Mouse (Mus musculus) thymus, adult 2 months (tissue): ENCODE results near the gene Naglu. TPM values are rescaled to one million over a fixed set of nuclear protein-coding genes. Genes with fewer than 3 reads are reported as not detected.

Source experiments
- DNase-seq: peaks from one replicate; pipeline ENCODE4 v3.0.0; 2021
- H3K27ac ChIP-seq: fragments of 200-500 bp; 2 replicates; pipeline ENCODE4 v1.5.1; 2012; ENCODE audit warnings: low read length, control low read depth; ENCODE audit not compliant: control insufficient read depth, insufficient read depth
- H3K27me3 ChIP-seq: fragments of 200-500 bp; 2 replicates; pipeline ENCODE4 v1.6.1; 2012; ENCODE audit warnings: mild to moderate bottlenecking, low read length, moderate library complexity, mixed read lengths; ENCODE audit not compliant: control insufficient read depth, insufficient read depth
- H3K36me3 ChIP-seq: fragments of 200-500 bp; 2 replicates; pipeline ENCODE4 v1.6.1; 2012; ENCODE audit warnings: mild to moderate bottlenecking, low read length, moderate library complexity; ENCODE audit not compliant: control insufficient read depth, insufficient read depth
- H3K4me1 ChIP-seq: fragments of 200-500 bp; replicated peaks from 2 replicates; pipeline ENCODE4 v1.6.1; 2012; ENCODE audit warnings: low read length; ENCODE audit not compliant: control insufficient read depth, insufficient read depth
- H3K4me3 ChIP-seq: fragments of 200-500 bp; 2 replicates; pipeline ENCODE4 v1.5.1; 2012; ENCODE audit warnings: mild to moderate bottlenecking, low read length, control low read depth, moderate library complexity; ENCODE audit not compliant: control insufficient read depth, insufficient read depth
- CTCF ChIP-seq: fragments of 200-500 bp; IDR thresholded peaks from 2 replicates; pipeline ENCODE4 v1.5.1; 2012; ENCODE audit warnings: mild to moderate bottlenecking, control low read depth, low read length, moderate library complexity, borderline replicate concordance; ENCODE audit not compliant: control insufficient read depth, poor library complexity, insufficient read depth; ENCODE audit errors: extremely low read depth
- POLR2A ChIP-seq: fragments of 200-500 bp; IDR thresholded peaks from 2 replicates; pipeline ENCODE4 v1.6.1; 2012; ENCODE audit warnings: mild to moderate bottlenecking, low read length, control low read depth, moderate library complexity; ENCODE audit not compliant: control insufficient read depth, poor library complexity, insufficient read depth; ENCODE audit errors: extremely low read depth
- WGBS: fragments of 180-500 bp; shearing (Covaris S2); methylation state at CpG from one replicate; pipeline ENCODE4 v1.1.7; 2018; 5-methylcytosine and 5-hydroxymethylcytosine counted together
- polyA plus RNA-seq: library from polyadenylated mRNA; depleted of rRNA; stranded (reverse); fragments of >200 nt; gene quantifications from 2 replicates; pipeline ENCODE4 v1.2.3, GENCODE M21; 2012; rRNA removed

The Naglu gene
- 24.3 and 25.2 TPM in 2 replicates for polyA plus RNA-seq

- TF ChIP-seq POLR2A (peak; percentile 66), CTCF (peak; percentile 45; the same call in 1 of the 2 replicates)
- DNase-seq = peak; percentile 96
- H3K4me1 ChIP-seq = peaks cover 21% of the 10 kb centered on the region
- 5% methylated on average over 35 of the region's 35 CpGs for WGBS
- H3K27ac ChIP-seq = no peak within 1 kb of the TSS
- H3K36me3 ChIP-seq = no peaks in the 10 kb centered on the region
- no peaks in the 10 kb centered on the region for H3K27me3 ChIP-seq
- peak within 1 kb of the TSS; percentile 68 for H3K4me3 ChIP-seq
These were observed at the start of gene Naglu for GRCm38 (mm10) chr11:101069391-101070188. Gene Naglu, plus strand, starts transcription at chr11:101070012.

- TF ChIP-seq CTCF (no peak), POLR2A (no peak)
- Histone ChIP-seq H3K36me3 (no peaks in the 10 kb centered on the region), H3K27ac (no peak overlapping the region), H3K4me1 (no peaks in the 10 kb centered on the region), H3K27me3 (no peaks in the 10 kb centered on the region), H3K4me3 (no peak overlapping the region)
- 94% methylated on average over 12 of the region's 12 CpGs for whole genome bisulfite sequencing
- no peak for DNase-seq
These were observed 46.4 kb upstream of the Naglu start for GRCm38 (mm10) chr11:101023371-101023770.

- H3K4me3 ChIP-seq = no peak overlapping the region
These were observed 45.8 kb upstream of the Naglu start for GRCm38 (mm10) chr11:101024001-101024400.

GRCm38 (mm10) chr11:101027121-101027520 lies 42.7 kb upstream of the Naglu start:
- no peaks in the 10 kb centered on the region for H3K36me3 ChIP-seq
- DNase-seq = no peak
- no peaks in the 10 kb centered on the region for H3K4me1 ChIP-seq
- H3K27ac ChIP-seq = no peak overlapping the region
- H3K27me3 ChIP-seq = no peaks in the 10 kb centered on the region
- no peak overlapping the region for H3K4me3 ChIP-seq
- TF ChIP-seq CTCF (no peak), POLR2A (no peak)
- WGBS = 98% methylated on average over 11 of the region's 11 CpGs

More at GRCm38 (mm10) chr11:101024001-101024400, 45.8 kb upstream of the Naglu start:
- Histone ChIP-seq H3K4me1 (no peaks in the 10 kb centered on the region), H3K36me3 (no peaks in the 10 kb centered on the region), H3K27me3 (no peaks in the 10 kb centered on the region), H3K27ac (no peak overlapping the region)
- TF ChIP-seq CTCF (no peak), POLR2A (no peak)
- 98% methylated on average over 4 of the region's 4 CpGs for WGBS
- no peak for DNase-seq

- Histone ChIP-seq H3K4me1 (no peaks in the 10 kb centered on the region), H3K27me3 (no peaks in the 10 kb centered on the region), H3K36me3 (no peaks in the 10 kb centered on the region), H3K27ac (no peak overlapping the region), H3K4me3 (no peak overlapping the region)
- WGBS = 97% methylated on average over 8 of the region's 8 CpGs
- no peak for DNase-seq
- TF ChIP-seq POLR2A (no peak), CTCF (no peak)
These were observed 40.5 kb upstream of the Naglu start for GRCm38 (mm10) chr11:101029320-101029719.

GRCm38 (mm10) chr11:101030136-101030807 lies 39.5 kb upstream of the Naglu start:
- H3K27me3 ChIP-seq = no peaks in the 10 kb centered on the region
- no peak overlapping the region for H3K4me3 ChIP-seq
- no peak for TF ChIP-seq CTCF
- no peak for TF ChIP-seq POLR2A
- DNase-seq = no peak
- WGBS = 93% methylated on average over 10 of the region's 10 CpGs
- H3K27ac ChIP-seq = no peak overlapping the region
- H3K4me1 ChIP-seq = no peaks in the 10 kb centered on the region
- H3K36me3 ChIP-seq = no peaks in the 10 kb centered on the region

GRCm38 (mm10) chr11:101030808-101031156 lies 39.0 kb upstream of the Naglu start:
- H3K27ac ChIP-seq = no peak overlapping the region

More at GRCm38 (mm10) chr11:101030808-101031156, 39.0 kb upstream of the Naglu start:
- DNase-seq = no peak
- Histone ChIP-seq H3K4me1 (no peaks in the 10 kb centered on the region), H3K27me3 (no peaks in the 10 kb centered on the region), H3K36me3 (no peaks in the 10 kb centered on the region), H3K4me3 (no peak overlapping the region)
- 95% methylated on average over 4 of the region's 4 CpGs for WGBS
- TF ChIP-seq POLR2A (no peak), CTCF (no peak)
